Mouse (Mus musculus) myocyte (in vitro differentiated cells): ENCODE measurements around the gene Ngdn. TPM values are rescaled to one million over a fixed set of nuclear protein-coding genes. Genes with fewer than 3 reads are reported as not detected.
"Not testable (repeated sequence)": the region's sequence is repeated elsewhere in the genome, so short reads cannot be mapped to it uniquely, and the experiment has no call there.

Experiments
- H3K27me3 ChIP-seq: one replicate; pipeline ENCODE4 v1.6.1; 2011; ENCODE audit not compliant: control insufficient read depth, insufficient read depth, insufficient read length
- H3K36me3 ChIP-seq: one replicate; pipeline ENCODE4 v1.6.1; 2011; ENCODE audit not compliant: control insufficient read depth, insufficient read depth
- H3K4me2 ChIP-seq: one replicate; pipeline ENCODE4 v1.6.1; 2011; ENCODE audit warnings: low read depth, control low read depth
- H3K4me3 ChIP-seq: one replicate; pipeline ENCODE4 v1.5.1; 2011; ENCODE audit warnings: mild to moderate bottlenecking, control low read depth, moderate library complexity
- H3K79me2 ChIP-seq: one replicate; pipeline ENCODE4 v1.6.1; 2011; ENCODE audit not compliant: control insufficient read depth, insufficient read depth
- H3ac ChIP-seq: one replicate; pipeline ENCODE4 v1.6.1; 2011; ENCODE audit not compliant: control insufficient read depth, insufficient read length
- CEBPB ChIP-seq: IDR thresholded peaks from 2 replicates; pipeline ENCODE4 v1.6.1; 2011; ENCODE audit warnings: mild to moderate bottlenecking, moderate library complexity; ENCODE audit not compliant: poor library complexity, insufficient read depth, severe bottlenecking
- E2F4 ChIP-seq: IDR thresholded peaks from one replicate; pipeline ENCODE4 v1.6.1; 2011; ENCODE audit warnings: mild to moderate bottlenecking, control low read depth, moderate library complexity; ENCODE audit not compliant: insufficient read depth
- MAX ChIP-seq: IDR thresholded peaks from one replicate; pipeline ENCODE4 v1.6.1; 2011; ENCODE audit warnings: low read depth, mild to moderate bottlenecking, control low read depth
- MYOD1 ChIP-seq, 3 experiments: IDR thresholded peaks; one replicate each; pipeline ENCODE4 v1.6.1; 2011; ENCODE audit warnings: control low read depth in 2 of 3, low read depth in 2 of 3, mild to moderate bottlenecking in 2 of 3, moderate library complexity in 1 of 3; ENCODE audit not compliant: insufficient read length in 2 of 3, control insufficient read depth in 1 of 3
- MYOG ChIP-seq, 3 experiments: IDR thresholded peaks; one replicate each; pipeline ENCODE4 v1.6.1; 2011; ENCODE audit warnings: control low read depth in 2 of 3, low read depth in 2 of 3, mild to moderate bottlenecking in 2 of 3; ENCODE audit not compliant: insufficient read length in 2 of 3, control insufficient read depth in 1 of 3, insufficient read depth in 1 of 3
- POLR2A ChIP-seq: IDR thresholded peaks from one replicate; pipeline ENCODE4 v1.6.1; 2011; ENCODE audit warnings: low read depth, mild to moderate bottlenecking, control low read depth, moderate library complexity; ENCODE audit not compliant: insufficient read length
- POLR2AphosphoS2 ChIP-seq: IDR thresholded peaks from one replicate; pipeline ENCODE4 v1.6.1; 2011; ENCODE audit warnings: low read depth, control low read depth; ENCODE audit not compliant: insufficient read length
- REST ChIP-seq: IDR thresholded peaks from one replicate; pipeline ENCODE4 v1.6.1; 2011; ENCODE audit warnings: mild to moderate bottlenecking, control low read depth, moderate library complexity; ENCODE audit not compliant: insufficient read depth, insufficient read length
- SRF ChIP-seq: IDR thresholded peaks from one replicate; pipeline ENCODE4 v1.6.1; 2011; ENCODE audit warnings: low read depth; ENCODE audit not compliant: control insufficient read depth, insufficient read length
- TCF12 ChIP-seq: IDR thresholded peaks from one replicate; pipeline ENCODE4 v1.6.1; 2011; ENCODE audit warnings: mild to moderate bottlenecking, control low read depth; ENCODE audit not compliant: poor library complexity, insufficient read depth, severe bottlenecking
- TCF3 ChIP-seq: IDR thresholded peaks from one replicate; pipeline ENCODE4 v1.6.1; 2011; ENCODE audit warnings: low read depth, control low read depth; ENCODE audit not compliant: insufficient read length
- USF1 ChIP-seq: IDR thresholded peaks from one replicate; pipeline ENCODE4 v1.6.1; 2011; ENCODE audit warnings: low read depth, mild to moderate bottlenecking, control low read depth, moderate library complexity
- polyA plus RNA-seq: library from polyadenylated mRNA; unstranded; fragments of >200 nt; fragmentation: generic; extraction: Trizol; gene quantifications from one replicate; pipeline ENCODE4 v1.2.1, GENCODE M21; 2012; ENCODE audit warnings: missing spikeins

Gene Ngdn
- polyA plus RNA-seq, 1 experiment: 39.4 TPM

- TF ChIP-seq SRF: no peak
- TF ChIP-seq POLR2AphosphoS2: no peak
- TF ChIP-seq TCF12: no peak
- TF ChIP-seq MYOD1 (IDR thresholded peaks at IDR 0.05; ENCODE audit: control insufficient read depth in 1 of 3, insufficient read length in 2 of 3, low read depth in 2 of 3): no peak
- no peak for TF ChIP-seq TCF3
- TF ChIP-seq CEBPB: no peak
- no peak for TF ChIP-seq USF1
- TF ChIP-seq MAX: no peak
- no peak for TF ChIP-seq POLR2A
- no peak for TF ChIP-seq MYOG (IDR thresholded peaks at IDR 0.05; ENCODE audit: control insufficient read depth in 1 of 3, insufficient read depth in 1 of 3, insufficient read length in 2 of 3, low read depth in 2 of 3)
- no peak for TF ChIP-seq REST
- H3K4me3 ChIP-seq: no peak overlapping the region
- no peaks in the 10 kb centered on the region for H3K36me3 ChIP-seq
- no peak overlapping the region for H3K4me2 ChIP-seq
- H3K79me2 ChIP-seq: no peaks in the 10 kb centered on the region
- no peak overlapping the region for H3ac ChIP-seq
- peaks cover 51% of the 10 kb centered on the region for H3K27me3 ChIP-seq
Measured at GRCm38 (mm10) chr14:54968344-54968743, 46.9 kb upstream of the Ngdn start.

- not testable (repeated sequence) for H3K4me3 ChIP-seq, H3K4me2 ChIP-seq, H3K36me3 ChIP-seq, H3K79me2 ChIP-seq, H3ac ChIP-seq
- H3K27me3 ChIP-seq: peaks cover 38% of the 10 kb centered on the region
Measured at GRCm38 (mm10) chr14:54972786-54973185, 42.5 kb upstream of the Ngdn start.

GRCm38 (mm10) chr14:54974068-54974791, 41.0 kb upstream of the Ngdn start:
- H3K27me3 ChIP-seq: peaks cover 43% of the 10 kb centered on the region
- no peaks in the 10 kb centered on the region for H3K79me2 ChIP-seq
- no peak overlapping the region for H3K4me2 ChIP-seq
- H3ac ChIP-seq: no peak overlapping the region
- no peaks in the 10 kb centered on the region for H3K36me3 ChIP-seq
- TF ChIP-seq USF1 (no peak), MAX (no peak), POLR2A (no peak), TCF12 (no peak), CEBPB (no peak), REST (no peak), MYOD1 (IDR thresholded peaks at IDR 0.05; ENCODE audit: control insufficient read depth in 1 of 3, insufficient read length in 2 of 3, low read depth in 2 of 3) (no peak), TCF3 (no peak), MYOG (IDR thresholded peaks at IDR 0.05; ENCODE audit: control insufficient read depth in 1 of 3, insufficient read depth in 1 of 3, insufficient read length in 2 of 3, low read depth in 2 of 3) (no peak), E2F4 (no peak)
- no peak overlapping the region for H3K4me3 ChIP-seq

- Histone ChIP-seq H3K4me2 (no peak within 1 kb of the TSS), H3K36me3 (no peaks in the 10 kb centered on the region), H3K27me3 (peaks cover 44% of the 10 kb centered on the region), H3K4me3 (no peak within 1 kb of the TSS), H3K79me2 (no peaks in the 10 kb centered on the region), H3ac (no peak within 1 kb of the TSS)
- no peak for TF ChIP-seq USF1
- no peak for TF ChIP-seq REST
- TF ChIP-seq TCF12: no peak
- no peak for TF ChIP-seq POLR2A
- no peak for TF ChIP-seq TCF3
Measured at GRCm38 (mm10) chr14:54976633-54977032, 38.6 kb upstream of the Ngdn start, which contains the start of gene Gm17428. Gene Gm17428 (plus strand): TSS chr14:54976933.

- H3K4me3 ChIP-seq: no peak overlapping the region
- H3K79me2 ChIP-seq: no peaks in the 10 kb centered on the region
- H3K4me2 ChIP-seq: no peak overlapping the region
- H3K36me3 ChIP-seq: no peaks in the 10 kb centered on the region
- peaks cover 31% of the 10 kb centered on the region for H3K27me3 ChIP-seq
- no peak overlapping the region for H3ac ChIP-seq
- TF ChIP-seq USF1 (no peak), POLR2AphosphoS2 (no peak), TCF12 (no peak), MAX (no peak), MYOG (IDR thresholded peaks at IDR 0.05; ENCODE audit: control insufficient read depth in 1 of 3, insufficient read depth in 1 of 3, insufficient read length in 2 of 3, low read depth in 2 of 3) (no peak), TCF3 (no peak), SRF (no peak), CEBPB (no peak), POLR2A (no peak), MYOD1 (IDR thresholded peaks at IDR 0.05; ENCODE audit: control insufficient read depth in 1 of 3, insufficient read length in 2 of 3, low read depth in 2 of 3) (no peak), E2F4 (no peak), REST (no peak)
Measured at GRCm38 (mm10) chr14:54978664-54979063, 36.6 kb upstream of the Ngdn start.
